Mouse (Mus musculus): ENCODE measurements around the gene Acvr1.
A peak's percentile ranks its signal among the peaks of the same experiment; 100 is the strongest.

The Acvr1 gene

GRCm38 (mm10) chr2:58567066-58567810 lies at the start of gene Acvr1, which contains the start of gene Upp2:
TSS of gene Acvr1 (minus strand) at chr2:58567157.
TSS of gene Upp2 (plus strand) at chr2:58567298.
- peak; percentile 90 to 95 for DNase-seq

GRCm38 (mm10) chr2:58615766-58616165 lies 48.8 kb upstream of the Acvr1 start:
- no peak for DNase-seq

DNA sequence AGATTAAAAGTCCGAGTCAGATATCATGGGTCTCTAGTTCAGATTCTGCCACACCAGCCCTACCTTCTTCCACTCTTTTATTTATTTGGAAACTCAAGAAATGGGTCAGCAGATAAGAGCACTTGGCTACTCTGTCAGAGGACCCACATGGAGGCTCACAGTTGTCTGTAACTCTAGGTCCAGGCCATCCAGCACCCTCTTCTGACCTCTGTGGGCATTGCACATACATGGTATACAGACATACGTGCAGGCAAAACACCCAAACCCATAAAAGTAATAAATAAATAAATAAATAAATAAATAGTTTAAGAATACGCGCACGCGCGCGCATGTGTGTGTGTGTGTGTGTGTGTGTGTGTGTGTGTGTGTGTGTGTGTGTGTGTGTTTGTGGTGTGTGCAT lies 47.9 kb upstream of the Acvr1 start:
- no peak for DNase-seq

GRCm38 (mm10) chr2:58613720-58614119 lies 46.8 kb upstream of the Acvr1 start:
- no peak for DNase-seq

GRCm38 (mm10) chr2:58604791-58605190 lies 37.8 kb upstream of the Acvr1 start:
- no peak for DNase-seq

- DNase-seq, result no peak
These were observed 36.4 kb upstream of the Acvr1 start for GRCm38 (mm10) chr2:58603379-58603778.

DNA sequence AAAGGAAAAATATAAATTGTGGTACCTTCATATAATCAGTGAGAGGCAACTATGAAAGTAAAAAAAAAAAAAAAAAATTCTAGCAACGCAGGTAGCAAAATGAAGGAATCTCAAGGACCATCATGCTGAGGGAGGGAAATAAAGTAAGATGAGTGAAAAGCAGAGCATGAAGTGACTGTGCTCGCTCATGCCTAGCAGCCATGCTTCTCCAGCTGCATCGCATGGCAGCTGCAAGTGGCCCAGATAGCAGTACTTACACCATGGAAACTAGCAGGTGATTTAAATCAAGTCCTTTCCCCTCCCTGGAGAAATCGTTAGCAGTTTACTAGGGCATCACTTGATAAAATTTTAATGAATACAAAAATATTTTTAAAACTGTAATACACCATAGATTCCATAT lies 34.4 kb upstream of the Acvr1 start:
- DNase-seq, result no peak

DNA sequence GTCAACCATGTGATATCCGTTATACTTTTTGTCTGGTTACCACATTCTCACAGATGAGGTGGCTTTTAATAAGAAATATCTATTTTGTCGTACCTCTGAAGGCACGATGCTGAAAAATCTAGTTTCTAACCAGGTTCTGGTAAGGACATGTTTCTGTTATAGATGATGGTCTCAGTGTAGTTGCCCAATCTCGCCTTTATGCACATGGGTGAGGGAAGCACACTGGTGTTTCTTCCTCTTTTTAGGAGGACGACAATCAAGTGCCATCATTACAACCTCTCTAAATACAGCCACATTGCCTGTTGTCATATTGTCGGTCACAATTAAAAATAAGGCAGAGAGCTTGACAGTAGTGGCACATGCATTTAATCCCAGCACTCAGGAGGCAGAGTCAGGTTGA lies 32.7 kb upstream of the Acvr1 start:
- no peak for DNase-seq

GRCm38 (mm10) chr2:58597556-58597955 lies 30.6 kb upstream of the Acvr1 start:
- no peak for DNase-seq

GRCm38 (mm10) chr2:58596774-58597342 lies 29.9 kb upstream of the Acvr1 start:
- DNase-seq, result peak in 1 of 2 experiments; percentile 33

GRCm38 (mm10) chr2:58595350-58595749 lies 28.4 kb upstream of the Acvr1 start:
- DNase-seq, result no peak

- DNase-seq, result no peak
These were observed 23.1 kb upstream of the Acvr1 start for GRCm38 (mm10) chr2:58590055-58590454.

DNA sequence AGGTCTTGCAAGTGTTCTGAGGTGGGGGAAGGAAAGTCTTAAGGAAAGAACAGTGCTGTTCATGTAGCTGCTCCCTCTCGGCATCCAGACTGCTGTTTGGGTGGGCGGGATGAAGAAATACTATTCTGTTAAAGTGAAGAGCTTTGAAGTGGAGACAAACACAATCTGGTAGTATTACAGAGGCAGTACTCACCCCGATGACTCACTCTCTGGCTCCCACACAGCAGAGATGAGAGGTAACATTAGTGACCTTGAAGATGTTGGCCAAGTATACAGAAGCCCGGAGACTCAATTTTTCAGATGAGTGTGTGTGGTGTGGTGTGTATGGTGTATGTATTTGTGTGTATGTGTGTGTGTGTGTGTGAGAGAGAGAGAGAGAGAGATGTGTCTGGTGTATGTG lies 22.7 kb upstream of the Acvr1 start:
- peak; percentile 27 to 43 for DNase-seq

DNA sequence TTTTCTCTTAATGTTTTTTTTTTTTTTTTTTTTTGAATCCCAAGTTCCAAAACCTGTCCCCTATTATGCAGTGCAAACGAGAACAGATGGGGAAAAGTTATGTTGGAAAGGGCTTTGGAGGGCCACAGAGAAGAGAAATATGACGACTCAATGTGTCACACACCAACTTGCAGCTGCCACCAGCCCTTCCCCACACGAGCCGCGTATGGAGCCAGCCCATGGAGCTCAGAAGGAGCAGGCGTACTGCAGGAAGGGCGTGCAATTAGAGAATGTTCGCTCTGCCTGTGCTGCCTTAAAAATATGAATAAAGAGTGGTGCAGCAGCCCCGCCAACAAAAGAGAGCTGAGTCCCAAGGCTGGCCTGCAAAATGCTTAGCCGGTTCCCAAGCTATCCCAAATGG lies 19.4 kb upstream of the Acvr1 start:
- DNase-seq, result peak; percentile 33 to 65

GRCm38 (mm10) chr2:58574167-58574566 lies 7.2 kb upstream of the Acvr1 start:
- no peak for DNase-seq

- no peak for DNase-seq
These were observed 2.1 kb upstream of the Acvr1 start for GRCm38 (mm10) chr2:58568841-58569645.

DNA sequence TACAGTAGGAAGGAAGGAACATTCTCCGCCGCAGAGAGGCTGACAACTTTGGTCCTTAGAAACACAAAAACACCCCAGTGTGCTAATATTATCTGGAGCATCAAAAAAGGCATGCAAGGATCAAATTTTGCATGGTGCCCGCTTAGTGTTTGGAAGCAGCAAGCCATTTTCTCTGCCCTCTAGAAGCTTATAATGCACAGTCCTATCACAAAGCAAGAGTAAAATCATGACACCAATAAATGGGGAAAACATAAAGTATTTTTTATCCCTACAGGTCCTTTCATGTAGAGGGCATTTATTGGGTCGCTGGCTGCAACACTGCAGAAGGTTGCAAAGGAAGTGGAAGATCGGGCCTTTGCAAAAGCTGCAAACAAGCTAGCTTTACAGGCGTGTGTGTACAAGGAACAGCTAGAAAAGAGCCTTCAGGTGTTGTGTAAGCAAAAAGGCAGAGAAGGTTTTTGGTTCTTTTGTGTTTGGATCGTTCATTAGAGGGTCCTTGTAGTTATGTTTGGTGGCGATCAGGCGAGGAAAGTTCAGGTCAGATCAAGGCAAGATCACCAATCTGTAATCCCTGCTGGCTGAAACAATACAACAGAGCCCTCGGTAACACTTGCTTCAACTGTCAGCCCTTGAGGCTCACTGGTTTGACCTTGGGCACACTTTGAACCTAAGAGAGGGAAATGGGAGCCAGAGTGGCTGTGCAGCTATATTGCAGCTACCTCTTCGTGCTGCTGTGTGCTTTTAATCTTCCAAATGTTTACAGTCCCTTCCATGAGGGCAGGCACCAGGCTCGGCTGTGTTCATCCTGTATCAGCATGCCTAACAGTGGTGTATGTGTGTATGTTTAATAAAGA lies 1.1 kb upstream of the Acvr1 start:
- DNase-seq, result no peak

- DNase-seq, result peak; percentile 74 to 81
These were observed 419 bp downstream of the Acvr1 start for GRCm38 (mm10) chr2:58566410-58567065.

DNA sequence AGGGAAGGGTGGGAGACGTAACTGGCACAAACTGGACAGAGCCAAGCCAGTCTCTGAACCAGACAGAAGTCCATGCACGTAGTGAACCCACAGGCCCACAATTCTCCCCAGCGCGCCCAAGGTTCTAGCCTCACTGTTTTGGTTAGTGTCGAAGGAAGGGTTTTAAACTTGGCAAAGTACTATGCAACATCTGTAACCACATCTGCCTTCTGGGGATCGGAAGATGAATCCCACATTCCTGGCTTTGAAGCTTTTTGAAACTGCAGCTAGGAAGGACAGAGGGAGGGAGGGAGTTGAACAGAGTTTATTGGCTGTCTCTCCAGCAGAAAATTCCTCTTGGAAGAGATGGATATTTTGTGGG lies 928 bp downstream of the Acvr1 start:
- no peak for DNase-seq

- peak; percentile 43 to 61 for DNase-seq
These were observed 1.7 kb downstream of the Acvr1 start for GRCm38 (mm10) chr2:58565267-58565666.

DNA sequence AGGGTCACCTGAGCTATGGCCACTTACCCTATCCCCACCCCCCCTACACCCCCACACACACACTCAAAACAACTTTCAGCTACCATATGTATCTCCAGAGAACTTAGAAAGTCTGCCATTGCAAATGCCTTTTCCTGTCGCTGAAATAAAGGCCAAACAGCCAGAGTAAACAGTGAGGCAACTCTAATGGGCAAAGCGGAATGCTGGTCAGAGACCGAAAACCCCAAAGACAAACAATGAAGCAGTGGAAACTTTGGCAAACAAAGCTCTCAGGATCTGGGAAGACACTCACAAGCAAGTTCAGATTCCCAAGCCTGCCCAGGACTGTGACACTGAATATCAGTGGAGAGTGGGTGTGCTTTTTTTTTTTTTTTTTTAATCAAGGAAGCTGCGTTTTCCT lies 4.8 kb downstream of the Acvr1 start:
- DNase-seq, result peak; percentile 37 to 49

Data from lung, postnatal 4 days (tissue).